Mouse (Mus musculus) lung, embryonic 14.5 days (tissue): Measurements from ENCODE around the gene Cbx7. TPM values are rescaled to one million over a fixed set of nuclear protein-coding genes. Genes with fewer than 3 reads are reported as not detected.

Experiments used
- ATAC-seq: fragments of 200-750 bp; cut with Nextera tagmentation; 2 replicates; pipeline ENCODE4 v1.8.0; 2017; ENCODE audit warnings: mild to moderate bottlenecking, moderate TSS enrichment, moderate library complexity; ENCODE audit not compliant: insufficient read depth
- DNase-seq: peaks from one replicate; pipeline ENCODE4 v3.0.0-alpha.2; 2015
- H3K27ac ChIP-seq: fragments of 300-500 bp; sonication (generic); 2 replicates; pipeline ENCODE4 v1.5.1; 2014; ENCODE audit warnings: low read depth, mild to moderate bottlenecking, moderate library complexity
- H3K27me3 ChIP-seq: fragments of 300-500 bp; sonication (generic); 2 replicates; pipeline ENCODE4 v1.6.1; 2014; ENCODE audit warnings: low read length, control low read depth; ENCODE audit not compliant: insufficient read depth
- H3K36me3 ChIP-seq: fragments of 300-500 bp; sonication (generic); 2 replicates; pipeline ENCODE4 v1.6.1; 2014; ENCODE audit warnings: control low read depth; ENCODE audit not compliant: insufficient read depth
- H3K4me1 ChIP-seq: fragments of 300-500 bp; sonication (generic); 2 replicates; pipeline ENCODE4 v1.6.1; 2014; ENCODE audit warnings: antibody characterized with exemption, control low read depth; ENCODE audit not compliant: insufficient read depth
- H3K4me2 ChIP-seq: fragments of 300-500 bp; sonication (generic); 2 replicates; pipeline ENCODE4 v1.6.1; 2014; ENCODE audit warnings: mild to moderate bottlenecking
- H3K4me3 ChIP-seq: fragments of 300-500 bp; sonication (generic); 2 replicates; pipeline ENCODE4 v1.5.1; 2014; ENCODE audit warnings: low read depth, low read length
- H3K9ac ChIP-seq: fragments of 300-500 bp; sonication (generic); 2 replicates; pipeline ENCODE4 v1.6.1; 2014
- H3K9me3 ChIP-seq: fragments of 300-500 bp; sonication (generic); 2 replicates; pipeline ENCODE4 v1.6.1; 2016; ENCODE audit warnings: low read depth, low read length, control low read depth
- CTCF ChIP-seq: IDR thresholded peaks from 2 replicates; pipeline ENCODE4 v1.5.1; 2016; ENCODE audit warnings: antibody characterized with exemption, low read depth
- WGBS: fragments of 180-500 bp; shearing (Covaris S2); extraction: QIAGEN DNeasy Blood & Tissue Kit; methylation state at CpG from one replicate; pipeline ENCODE4 v1.1.7; 2014; 5-methylcytosine and 5-hydroxymethylcytosine counted together
- polyA plus RNA-seq: library from polyadenylated mRNA; unstranded; fragments of >200 nt; fragmentation: Nextera tagmentation; extraction: Ambion mirVana; gene quantifications from 2 replicates; pipeline ENCODE4 v1.2.1, GENCODE M21; 2014

Gene Cbx7
- polyA plus RNA-seq, 1 experiment from 2014 or later: 2.3 TPM

DNA sequence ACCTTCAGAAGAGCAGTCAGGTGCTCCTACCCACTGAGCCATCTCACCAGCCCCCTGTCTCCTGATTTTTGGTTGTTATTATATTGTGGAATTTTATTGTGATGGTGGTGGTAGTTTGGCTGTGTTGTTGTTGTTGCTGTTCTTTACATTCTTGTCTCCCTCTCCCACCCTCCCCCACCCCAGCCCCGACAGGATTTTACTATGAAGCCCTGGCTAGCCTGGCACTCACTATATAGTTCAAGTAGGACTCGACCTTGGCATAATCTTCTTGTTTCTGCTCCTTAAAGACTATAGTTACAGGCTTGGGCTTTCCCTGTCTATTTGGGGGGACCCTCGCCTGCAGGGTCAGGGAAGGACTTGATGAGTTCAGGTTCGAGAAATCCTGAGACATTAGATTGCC lies 76.6 kb downstream of the Cbx7 start:
- no peaks in the 10 kb centered on the region for H3K4me1 ChIP-seq
- H3K4me2 ChIP-seq: 0 out of 2 replicates have a peak overlapping the region, but pooled peaks have one; percentile 15
- TF ChIP-seq CTCF: no peak
- H3K9me3 ChIP-seq: no peaks in the 10 kb centered on the region
- H3K9ac ChIP-seq: no peak overlapping the region
- H3K4me3 ChIP-seq: no peak overlapping the region
- ATAC-seq: no peak
- 76% methylated on average over 4 of the region's 4 CpGs for WGBS
- peaks cover 14% of the 10 kb centered on the region; the same call in 1 of the 2 replicates for H3K27me3 ChIP-seq
- no peak overlapping the region for H3K27ac ChIP-seq
- DNase-seq: no peak
- H3K36me3 ChIP-seq: no peaks in the 10 kb centered on the region

DNA sequence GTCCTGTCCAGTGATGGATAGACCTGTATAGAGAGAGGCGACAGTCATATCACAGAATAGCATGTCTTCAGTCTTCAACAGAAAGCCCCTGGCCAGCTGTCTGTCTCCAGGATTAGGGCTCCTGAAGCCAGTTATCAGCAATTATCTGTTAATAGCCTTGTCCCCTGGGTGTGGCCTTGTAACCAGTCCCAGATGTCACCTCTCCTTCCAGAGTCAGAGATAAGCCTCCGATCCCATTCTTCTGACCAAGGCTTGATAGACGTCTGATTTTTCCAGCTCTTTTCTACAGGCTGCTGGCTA lies 77.1 kb downstream of the Cbx7 start:
- H3K27me3 ChIP-seq: peaks cover 14% of the 10 kb centered on the region; the same call in 1 of the 2 replicates
- H3K4me1 ChIP-seq: no peaks in the 10 kb centered on the region
- no peaks in the 10 kb centered on the region for H3K9me3 ChIP-seq
- WGBS: 28% methylated on average over 3 of the region's 3 CpGs
- no peak overlapping the region for H3K27ac ChIP-seq
- ATAC-seq (no peak), DNase-seq (no peak)
- peak overlapping the region; percentile 69; the same call in 1 of the 2 replicates for H3K4me2 ChIP-seq
- no peak overlapping the region for H3K4me3 ChIP-seq
- no peak overlapping the region for H3K9ac ChIP-seq
- no peaks in the 10 kb centered on the region for H3K36me3 ChIP-seq
- TF ChIP-seq CTCF: no peak

DNA sequence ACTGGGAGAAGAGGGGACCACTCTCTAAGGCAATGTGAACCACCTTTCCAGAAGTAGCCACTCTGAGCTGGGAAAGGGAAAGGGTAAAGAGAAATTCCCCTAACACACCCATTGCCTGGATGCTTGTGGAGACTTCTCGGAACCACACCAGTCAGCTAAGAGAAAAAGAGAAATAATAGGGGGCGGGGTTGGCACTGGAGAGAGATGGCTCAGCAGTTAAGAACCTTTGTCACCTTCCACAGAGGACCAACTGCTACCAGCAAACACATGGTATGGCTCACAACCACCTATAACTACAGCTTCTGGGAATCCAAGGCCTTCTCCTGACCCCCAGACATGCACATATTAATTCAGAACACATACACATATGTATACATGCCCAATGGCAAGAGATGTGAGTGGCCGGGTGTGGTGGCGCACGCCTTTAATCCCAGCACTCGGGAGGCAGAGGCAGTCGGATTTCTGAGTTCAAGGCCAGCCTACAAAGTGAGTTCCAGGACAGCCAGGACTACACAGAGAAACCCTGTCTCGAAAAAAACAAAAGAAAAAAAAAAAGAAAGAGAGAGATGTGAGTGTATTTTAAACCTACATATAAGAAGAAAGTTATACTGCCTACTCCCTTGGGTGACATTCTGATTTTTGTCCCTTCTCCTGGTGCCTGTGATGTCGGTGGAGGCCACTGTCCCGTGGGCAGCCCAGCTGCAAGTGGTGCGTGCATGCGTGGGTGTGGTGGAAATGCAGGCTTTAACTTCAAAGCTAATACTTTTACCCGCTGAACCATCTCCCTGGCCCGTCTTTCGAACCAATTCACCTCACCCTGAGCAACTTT lies 77.7 kb downstream of the Cbx7 start:
- peak overlapping the region; percentile 49; the same call in 1 of the 2 replicates for H3K9ac ChIP-seq
- no peaks in the 10 kb centered on the region for H3K36me3 ChIP-seq
- H3K27me3 ChIP-seq: peaks cover 14% of the 10 kb centered on the region; the same call in 1 of the 2 replicates
- no peak overlapping the region for H3K27ac ChIP-seq
- no peaks in the 10 kb centered on the region for H3K4me1 ChIP-seq
- DNase-seq: no peak
- no peak for ATAC-seq
- WGBS: 74% methylated on average over 15 of the region's 15 CpGs
- H3K9me3 ChIP-seq: no peaks in the 10 kb centered on the region
- peak overlapping the region; percentile 40 for H3K4me3 ChIP-seq
- TF ChIP-seq CTCF: no peak
- H3K4me2 ChIP-seq: peak overlapping the region; percentile 69

DNA sequence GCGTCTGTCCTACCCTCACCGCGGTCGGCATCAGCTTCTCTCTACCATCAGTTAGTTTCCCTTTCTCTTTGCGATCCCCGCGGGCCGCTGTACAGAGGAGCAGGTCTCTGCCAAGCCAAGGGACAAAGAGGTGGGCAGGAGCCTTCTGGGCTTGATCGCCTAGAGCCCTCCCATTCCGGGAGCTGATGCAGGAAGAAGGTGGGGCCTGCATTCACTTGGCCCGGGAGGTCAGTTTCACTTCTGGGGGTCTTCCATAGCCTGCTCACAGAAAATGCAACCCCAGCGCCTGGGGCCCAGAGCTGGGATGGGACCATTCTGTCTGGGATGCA lies 78.7 kb downstream of the Cbx7 start:
- WGBS: 1% methylated on average over 12 of the region's 12 CpGs
- no peaks in the 10 kb centered on the region for H3K4me1 ChIP-seq
- peak overlapping the region; percentile 40 for H3K4me3 ChIP-seq
- H3K9ac ChIP-seq: peak overlapping the region; percentile 49
- no peaks in the 10 kb centered on the region for H3K9me3 ChIP-seq
- peak overlapping the region; percentile 62; the same call in 1 of the 2 replicates for H3K27ac ChIP-seq
- TF ChIP-seq CTCF: no peak
- H3K4me2 ChIP-seq: peak overlapping the region; percentile 69
- DNase-seq (peak; percentile 73), ATAC-seq (peak; percentile 78)
- no peaks in the 10 kb centered on the region for H3K36me3 ChIP-seq
- H3K27me3 ChIP-seq: peaks cover 14% of the 10 kb centered on the region; the same call in 1 of the 2 replicates

DNA sequence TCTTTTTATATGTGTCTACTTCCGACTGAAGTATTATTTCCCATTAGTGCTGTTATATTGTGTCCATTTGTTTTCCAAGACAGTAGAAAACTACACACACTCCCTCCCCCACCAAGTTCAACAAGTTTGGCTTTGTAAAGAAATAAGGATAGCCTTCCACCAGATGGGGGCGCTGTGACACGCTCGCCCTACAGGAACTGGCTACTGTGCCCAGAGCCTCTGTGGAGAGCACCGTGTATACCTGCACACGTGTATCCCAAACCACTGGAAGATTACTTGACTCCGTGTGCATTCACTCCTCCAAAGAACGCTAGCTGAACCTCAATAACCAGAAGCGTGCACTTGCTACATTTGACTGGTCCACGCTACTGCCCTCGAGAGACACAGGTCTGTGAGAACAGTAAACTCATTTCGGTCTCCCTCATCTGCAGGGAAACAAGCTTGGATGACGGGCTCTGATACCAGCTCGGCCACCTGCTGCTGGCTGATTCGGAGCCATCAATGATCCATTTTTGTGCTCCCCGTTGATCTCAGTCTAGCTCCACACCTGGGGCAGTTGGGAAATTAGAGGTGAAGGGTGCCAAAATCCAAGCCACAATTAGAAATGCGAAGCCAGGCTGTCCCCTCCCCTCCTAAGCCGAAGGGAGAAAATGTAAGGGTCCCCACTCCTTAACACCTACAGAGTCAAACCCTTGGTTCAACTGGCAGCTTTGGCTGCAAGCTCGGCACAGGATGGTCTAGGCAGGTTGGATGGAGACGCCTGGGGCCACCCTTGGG lies 79.3 kb downstream of the Cbx7 start, which contains the start of gene Apobec3:
Gene Apobec3 (plus strand): TSS at position 224 of the 777 bp plus-strand sequence.
- peak within 1 kb of the TSS; percentile 40 for H3K4me3 ChIP-seq
- peaks cover 14% of the 10 kb centered on the region; the same call in 1 of the 2 replicates for H3K27me3 ChIP-seq
- H3K9me3 ChIP-seq: no peaks in the 10 kb centered on the region
- peak; percentile 79 for TF ChIP-seq CTCF
- 1% methylated on average over 20 of the region's 20 CpGs for WGBS
- H3K9ac ChIP-seq: peak within 1 kb of the TSS; percentile 49
- H3K36me3 ChIP-seq: no peaks in the 10 kb centered on the region
- DNase-seq: peak; percentile 86
- H3K27ac ChIP-seq: peak within 1 kb of the TSS; percentile 62
- H3K4me1 ChIP-seq: no peaks in the 10 kb centered on the region
- peak within 1 kb of the TSS; percentile 69 for H3K4me2 ChIP-seq
- ATAC-seq: peak; percentile 64

DNA sequence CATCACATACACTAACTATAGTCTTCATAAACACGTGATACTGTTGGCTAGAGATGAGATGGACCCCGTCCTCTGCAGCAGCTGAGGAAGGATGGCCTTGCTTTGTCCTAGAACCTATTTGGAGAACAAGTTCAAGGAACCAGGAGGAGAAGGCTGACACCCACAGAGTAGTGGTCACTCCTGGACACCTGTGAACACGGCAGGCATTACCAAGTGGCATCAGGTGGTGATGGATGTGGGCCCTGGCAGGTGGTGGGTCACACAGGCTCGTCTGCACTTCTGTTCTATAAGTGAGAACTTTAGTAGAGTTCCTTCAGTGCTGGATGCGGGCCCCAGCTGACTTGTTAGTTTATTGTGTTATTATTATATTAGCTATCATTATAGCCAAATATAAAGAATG lies 86.1 kb downstream of the Cbx7 start:
- Histone ChIP-seq H3K4me1 (peaks cover 6% of the 10 kb centered on the region; the same call in 1 of the 2 replicates), H3K9me3 (no peaks in the 10 kb centered on the region), H3K4me3 (no peak overlapping the region), H3K4me2 (no peak overlapping the region), H3K9ac (no peak overlapping the region), H3K36me3 (no peaks in the 10 kb centered on the region), H3K27me3 (peaks cover 3% of the 10 kb centered on the region; the same call in 1 of the 2 replicates), H3K27ac (no peak overlapping the region)
- DNase-seq: no peak
- ATAC-seq: no peak
- TF ChIP-seq CTCF: no peak
- WGBS: 65% methylated on average over 5 of the region's 5 CpGs

DNA sequence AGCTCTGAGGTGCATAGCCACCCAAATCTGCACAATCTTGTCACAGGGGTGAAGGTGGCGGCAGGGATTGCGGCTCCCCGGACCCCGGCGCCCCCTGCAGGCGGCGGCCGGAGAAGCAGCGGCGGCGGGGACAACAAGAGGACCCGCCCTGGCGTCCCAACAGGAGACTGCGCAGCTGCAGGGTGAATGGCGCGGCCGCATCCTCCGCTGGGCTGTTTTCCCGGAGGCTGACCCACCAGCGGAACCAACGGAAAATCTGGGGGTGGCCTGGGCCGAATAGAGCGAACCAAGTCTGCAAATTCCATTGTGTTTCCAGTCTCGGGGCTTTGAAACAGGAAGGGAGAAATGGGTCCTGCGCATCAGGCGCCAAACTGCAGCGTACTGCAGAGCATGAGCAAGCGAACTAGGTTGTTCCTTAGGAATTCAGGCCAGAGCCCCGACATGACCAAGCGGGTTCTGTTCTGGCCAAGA lies 87.5 kb downstream of the Cbx7 start:
- peak; percentile 96 for DNase-seq
- Histone ChIP-seq H3K9me3 (no peaks in the 10 kb centered on the region), H3K4me1 (peaks cover 6% of the 10 kb centered on the region; the same call in 1 of the 2 replicates), H3K4me2 (peak overlapping the region; percentile 68), H3K36me3 (no peaks in the 10 kb centered on the region), H3K4me3 (peak overlapping the region; percentile 40), H3K9ac (peak overlapping the region; percentile 58), H3K27ac (peak overlapping the region; percentile 82), H3K27me3 (peaks cover 3% of the 10 kb centered on the region; the same call in 1 of the 2 replicates)
- WGBS: under 1% methylated on average over 30 of the region's 30 CpGs
- ATAC-seq: peak; percentile 83
- TF ChIP-seq CTCF: peak; percentile 79
